Comparison of ENCODE assay signal across 19 mouse cellular contexts in the genomic region with DNA sequence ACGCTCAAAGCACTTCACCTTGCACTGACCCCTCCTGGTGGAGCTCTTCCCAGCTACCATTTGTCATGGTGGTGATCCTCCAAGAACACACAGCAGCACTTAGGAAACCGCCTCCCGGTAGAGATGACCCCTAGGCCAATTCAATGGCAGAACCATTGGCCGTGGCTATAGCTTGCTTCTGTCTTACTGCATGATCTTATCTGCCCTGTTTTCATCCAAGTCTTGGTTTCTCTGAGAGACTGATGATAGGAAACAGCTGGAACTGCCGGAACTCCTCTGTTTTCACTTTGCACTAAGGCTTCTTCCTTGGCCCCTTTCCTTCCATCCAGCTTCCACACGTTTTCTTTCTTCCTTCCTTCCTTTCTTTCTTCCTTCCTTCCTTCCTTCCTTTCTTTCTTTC.
"Had no signal": no experiment of that assay in that cellular context is flagged by ENCODE, and none has a peak within 500 bp of the region (broad histone marks: within the 10 kb centered on the region; RNA-seq: fewer than 3 reads in every experiment).

No protein-coding gene starts in this region.

- H3K36me3 ChIP-seq: liver, embryonic 12.5 days; midbrain, embryonic 10.5 days; midbrain, embryonic 12.5 days; neural tube, embryonic 13.5 days; neural tube, embryonic 15.5 days had no signal

- ATAC-seq: liver, embryonic 12.5 days; midbrain, embryonic 16.5 days had no signal

- H3K4me3 ChIP-seq: liver, embryonic 12.5 days; midbrain, embryonic 10.5 days; midbrain, embryonic 12.5 days; myocyte; neural tube, embryonic 13.5 days; neural tube, embryonic 15.5 days had no signal

- H3K9me3 ChIP-seq: liver, embryonic 12.5 days; midbrain, embryonic 10.5 days; midbrain, embryonic 12.5 days; neural tube, embryonic 13.5 days; neural tube, embryonic 15.5 days had no signal

- DNase-seq: lung, adult 18-20 months; lung, postnatal 36 days; midbrain, embryonic 14.5 days; retina, postnatal 1 day; right cerebral cortex, adult 18-20 months; right cerebral cortex, postnatal 25 days; right cerebral cortex, postnatal 4 days; spleen, adult 18-20 months; thymus, adult 18-20 months; thymus, postnatal 14 days; thymus, postnatal 36 days had no signal

- H3K27me3 ChIP-seq: liver, embryonic 12.5 days; midbrain, embryonic 12.5 days; neural tube, embryonic 13.5 days; neural tube, embryonic 15.5 days had no signal

- H3K4me2 ChIP-seq: liver, embryonic 12.5 days; midbrain, embryonic 12.5 days; neural tube, embryonic 13.5 days; neural tube, embryonic 15.5 days had no signal

- H3K9ac ChIP-seq: liver, embryonic 12.5 days; liver, embryonic 14.5 days; midbrain, embryonic 12.5 days; neural tube, embryonic 13.5 days; neural tube, embryonic 15.5 days had no signal

- H3K4me1 ChIP-seq: liver, embryonic 12.5 days; midbrain, embryonic 12.5 days; neural tube, embryonic 13.5 days; neural tube, embryonic 15.5 days had no signal

- H3K27ac ChIP-seq: liver, embryonic 12.5 days; liver, embryonic 14.5 days; midbrain, embryonic 10.5 days; midbrain, embryonic 12.5 days; neural tube, embryonic 13.5 days; neural tube, embryonic 15.5 days had no signal
